Mouse (Mus musculus): ENCODE data around the gene Pfdn6. TPM values are rescaled to one million over a fixed set of nuclear protein-coding genes. Genes with fewer than 3 reads are reported as not detected.
A peak's percentile ranks its signal among the peaks of the same experiment; 100 is the strongest.
"Not testable (repeated sequence)": the region's sequence is repeated elsewhere in the genome, so short reads cannot be mapped to it uniquely, and the experiment has no call there.

Pfdn6 gene
- total RNA-seq, 2 experiments from 2014 or later, result 83.1 to 106 TPM

DNA sequence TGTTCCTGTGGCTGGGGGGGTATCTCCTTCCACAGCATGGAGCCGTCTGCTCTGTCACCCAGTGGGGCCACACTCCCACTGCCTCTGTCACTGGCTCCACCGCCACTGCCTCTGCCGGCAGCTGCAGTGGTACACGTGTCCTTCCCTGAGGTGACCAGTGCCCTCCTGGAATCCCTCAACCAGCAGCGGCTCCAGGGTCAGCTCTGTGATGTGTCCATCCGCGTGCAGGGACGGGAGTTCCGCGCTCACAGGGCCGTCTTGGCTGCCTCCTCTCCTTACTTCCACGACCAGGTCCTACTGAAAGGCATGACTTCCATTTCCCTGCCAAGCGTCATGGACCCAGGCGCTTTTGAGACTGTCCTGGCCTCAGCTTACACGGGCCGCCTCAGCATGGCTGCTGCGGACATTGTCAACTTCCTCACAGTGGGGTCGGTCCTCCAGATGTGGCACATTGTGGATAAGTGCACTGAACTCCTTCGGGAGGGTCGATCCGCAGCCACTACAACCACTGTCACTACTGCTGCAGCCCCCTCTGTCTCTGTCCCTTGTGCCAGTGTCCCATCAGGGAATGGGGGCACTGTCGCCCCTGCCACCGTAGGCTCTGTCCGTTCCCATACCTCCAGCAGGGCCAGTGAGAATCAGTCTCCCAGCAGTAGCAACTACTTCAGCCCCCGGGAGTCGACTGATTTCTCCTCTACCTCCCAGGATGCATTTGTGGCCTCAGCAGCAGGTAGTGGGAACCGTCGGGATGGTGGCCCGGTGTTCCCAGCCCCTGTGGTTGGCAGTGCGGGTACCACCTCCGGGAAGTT lies 23.1 kb downstream of the Pfdn6 start:
- DNase-seq (ENCODE audit: low spot score in 2 of 2), result peak in 1 of 2 experiments; percentile 20

GRCm38 (mm10) chr17:33916294-33916693 lies 23.8 kb downstream of the Pfdn6 start:
- DNase-seq (ENCODE audit: low spot score in 2 of 2), result no peak

DNA sequence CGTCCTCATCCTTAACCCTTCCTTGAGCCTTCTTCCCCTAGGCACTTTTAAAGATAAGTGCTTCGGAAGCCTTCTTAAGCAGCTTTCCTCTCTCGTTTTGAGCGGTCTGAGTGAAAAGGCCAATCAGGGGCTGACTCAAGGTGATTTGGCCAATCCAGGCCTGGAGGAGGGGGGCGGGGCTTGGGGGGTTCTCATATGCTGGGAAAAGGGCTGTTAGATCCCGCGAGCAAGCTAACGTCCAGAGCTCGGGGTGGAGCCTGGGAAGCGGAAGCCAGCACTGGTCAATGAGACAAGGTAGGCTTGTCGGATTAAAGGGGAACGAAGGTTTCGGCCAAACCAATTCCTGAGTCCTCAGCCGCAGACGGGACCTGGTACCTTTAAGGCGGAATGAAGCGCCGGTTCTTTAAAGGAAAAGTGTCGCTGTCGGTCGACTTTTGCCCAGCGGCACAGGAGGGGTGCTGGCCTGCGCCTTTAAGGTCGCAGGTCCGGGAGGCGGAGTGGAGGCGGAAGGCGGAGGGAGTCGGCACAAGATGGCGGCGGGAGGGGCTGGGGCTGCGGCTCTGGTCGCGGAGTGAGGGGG lies 24.4 kb downstream of the Pfdn6 start, which contains the start of the genes Tapbp and Zbtb22:
TSS of gene Tapbp (plus strand) at position 229 of the 580 bp plus-strand sequence.
TSS of gene Zbtb22 (plus strand) at position 234 of the 580 bp plus-strand sequence.
- peak; percentile 93 to 96 for DNase-seq (ENCODE audit: low spot score in 2 of 2)

- DNase-seq (ENCODE audit: low spot score in 2 of 2), result peak in 1 of 2 experiments; percentile 12
These were observed 25.2 kb downstream of the Pfdn6 start for GRCm38 (mm10) chr17:33914969-33915391.

DNA sequence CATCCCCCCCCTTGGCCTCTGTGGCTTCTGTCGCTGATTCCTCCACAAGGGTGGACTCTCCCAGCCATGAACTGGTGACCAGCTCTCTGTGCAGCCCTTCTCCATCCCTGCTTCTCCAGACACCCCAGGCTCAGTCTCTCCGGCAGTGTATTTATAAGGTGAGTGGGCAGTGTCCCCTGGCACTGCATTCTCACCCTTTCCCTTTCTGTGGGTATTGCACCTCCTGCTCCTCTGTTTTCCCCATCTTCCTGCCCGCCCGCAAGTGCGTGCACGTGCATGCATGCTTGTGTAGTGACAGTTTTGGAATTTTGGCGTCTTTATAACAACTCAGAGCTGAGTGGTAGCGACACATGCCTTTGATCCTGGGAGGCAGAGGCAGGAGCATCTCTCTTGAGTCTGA lies 26.2 kb downstream of the Pfdn6 start:
- no peak for DNase-seq (ENCODE audit: low spot score in 2 of 2)

GRCm38 (mm10) chr17:33913264-33913663 lies 26.9 kb downstream of the Pfdn6 start:
- DNase-seq (ENCODE audit: low spot score in 2 of 2), result no peak

- DNase-seq (ENCODE audit: low spot score in 2 of 2), result no peak
These were observed 28.2 kb downstream of the Pfdn6 start for GRCm38 (mm10) chr17:33911813-33912414.

DNA sequence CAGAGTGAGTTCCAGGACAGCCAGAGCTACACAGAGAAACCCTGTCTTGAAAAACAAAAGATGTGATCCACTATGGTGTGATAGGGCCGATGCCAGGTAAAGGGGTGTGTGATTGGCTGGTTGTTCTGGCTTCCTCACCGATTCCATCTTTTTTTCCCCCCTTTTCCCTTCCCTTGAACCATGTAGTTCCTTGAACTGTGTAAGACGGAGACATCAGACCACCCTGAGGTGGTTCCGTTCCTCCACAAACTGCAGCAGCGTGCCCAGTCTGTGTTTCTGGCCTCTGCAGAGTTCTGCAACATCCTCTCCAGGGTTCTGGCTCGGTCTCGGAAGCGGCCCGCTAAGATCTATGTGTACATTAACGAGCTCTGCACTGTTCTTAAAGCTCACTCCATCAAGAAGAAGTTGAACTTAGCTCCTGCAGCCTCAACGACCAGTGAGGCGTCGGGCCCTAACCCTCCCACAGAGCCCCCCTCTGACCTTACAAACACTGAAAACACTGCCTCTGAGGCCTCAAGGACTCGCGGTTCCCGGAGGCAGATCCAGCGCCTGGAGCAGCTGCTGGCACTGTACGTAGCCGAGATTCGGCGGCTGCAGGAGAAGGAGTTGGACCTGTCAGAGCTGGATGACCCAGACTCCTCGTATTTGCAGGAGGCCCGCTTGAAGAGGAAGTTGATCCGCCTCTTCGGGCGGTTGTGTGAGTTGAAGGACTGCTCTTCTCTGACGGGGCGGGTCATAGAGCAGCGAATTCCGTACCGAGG lies 28.9 kb downstream of the Pfdn6 start:
- no peak for DNase-seq (ENCODE audit: low spot score in 2 of 2)

DNA sequence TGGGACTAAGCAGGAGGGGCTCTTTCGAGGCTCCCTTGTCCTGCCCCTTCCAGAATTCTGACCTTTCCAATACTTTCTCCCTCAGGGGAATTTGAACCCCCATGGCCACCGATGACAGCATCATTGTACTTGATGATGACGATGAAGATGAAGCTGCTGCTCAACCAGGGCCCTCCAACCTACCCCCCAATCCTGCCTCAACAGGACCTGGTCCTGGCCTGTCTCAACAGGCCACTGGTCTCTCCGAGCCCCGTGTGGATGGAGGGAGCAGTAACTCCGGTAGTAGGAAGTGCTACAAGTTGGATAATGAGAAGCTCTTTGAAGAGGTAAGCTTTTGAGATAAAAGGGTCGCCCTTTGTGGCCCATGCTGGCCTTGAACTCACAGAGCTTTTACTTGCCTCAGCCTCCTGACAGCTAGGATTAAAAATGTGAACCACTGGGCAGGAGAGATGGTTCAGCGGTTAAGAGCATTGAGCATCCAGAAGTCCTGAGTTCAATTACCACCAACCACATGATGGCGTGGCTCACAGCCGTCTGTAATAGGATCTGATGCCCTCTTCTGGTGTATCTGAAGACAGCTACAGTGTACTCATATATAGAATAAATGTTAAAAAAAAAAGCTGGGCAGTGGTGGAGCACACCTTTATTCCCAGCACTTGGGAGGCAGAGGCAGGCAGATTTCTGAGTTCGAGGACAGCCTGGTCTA lies 29.6 kb downstream of the Pfdn6 start:
- no peak for DNase-seq (ENCODE audit: low spot score in 2 of 2)

- DNase-seq (ENCODE audit: low spot score in 2 of 2), result peak in 1 of 2 experiments; percentile 47
These were observed 30.3 kb downstream of the Pfdn6 start for GRCm38 (mm10) chr17:33909869-33910250.

DNA sequence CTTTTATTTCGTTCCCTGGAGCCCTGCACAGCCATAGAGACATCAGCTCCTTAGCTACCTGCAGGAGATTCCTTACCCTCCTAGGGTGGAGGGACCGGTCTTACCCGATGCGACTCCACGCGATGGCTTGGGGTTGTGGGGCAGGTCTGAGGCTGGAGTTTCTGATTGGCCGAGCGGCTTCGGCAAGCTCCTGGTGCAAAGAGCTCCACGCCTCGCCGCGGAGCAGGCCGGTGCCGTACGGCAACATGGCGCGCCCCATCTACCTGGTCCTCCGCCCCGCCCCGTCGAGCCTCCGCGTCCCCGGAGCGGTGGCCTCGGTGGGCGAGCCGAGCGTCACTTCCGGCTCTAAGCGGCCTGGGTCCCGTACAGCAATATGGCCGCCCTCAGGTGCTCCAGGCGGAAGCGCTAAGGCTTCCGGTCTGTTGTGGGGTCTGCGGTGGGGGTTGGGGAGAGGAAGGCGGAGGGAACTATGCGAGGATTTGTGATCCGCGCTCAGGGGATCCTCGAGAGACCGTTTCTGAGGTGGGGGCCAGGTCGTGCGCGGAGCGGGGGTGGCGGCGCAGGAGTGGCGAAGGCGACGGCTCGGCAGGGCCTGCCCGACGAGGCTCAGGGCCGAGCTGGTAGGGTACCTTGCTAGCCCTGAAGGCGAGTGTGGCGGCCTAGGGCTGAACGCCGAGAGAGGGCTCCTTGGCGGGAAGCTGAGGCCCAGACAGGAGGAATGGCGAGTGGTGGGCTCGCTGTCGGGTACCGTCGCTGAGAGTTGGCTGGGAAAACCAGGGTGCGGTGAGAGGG lies 30.9 kb downstream of the Pfdn6 start, which contains the start of gene Daxx:
TSS of gene Daxx (plus strand) at position 338 of the 792 bp plus-strand sequence.
- peak; percentile 97 to 99 for DNase-seq (ENCODE audit: low spot score in 2 of 2)

DNA sequence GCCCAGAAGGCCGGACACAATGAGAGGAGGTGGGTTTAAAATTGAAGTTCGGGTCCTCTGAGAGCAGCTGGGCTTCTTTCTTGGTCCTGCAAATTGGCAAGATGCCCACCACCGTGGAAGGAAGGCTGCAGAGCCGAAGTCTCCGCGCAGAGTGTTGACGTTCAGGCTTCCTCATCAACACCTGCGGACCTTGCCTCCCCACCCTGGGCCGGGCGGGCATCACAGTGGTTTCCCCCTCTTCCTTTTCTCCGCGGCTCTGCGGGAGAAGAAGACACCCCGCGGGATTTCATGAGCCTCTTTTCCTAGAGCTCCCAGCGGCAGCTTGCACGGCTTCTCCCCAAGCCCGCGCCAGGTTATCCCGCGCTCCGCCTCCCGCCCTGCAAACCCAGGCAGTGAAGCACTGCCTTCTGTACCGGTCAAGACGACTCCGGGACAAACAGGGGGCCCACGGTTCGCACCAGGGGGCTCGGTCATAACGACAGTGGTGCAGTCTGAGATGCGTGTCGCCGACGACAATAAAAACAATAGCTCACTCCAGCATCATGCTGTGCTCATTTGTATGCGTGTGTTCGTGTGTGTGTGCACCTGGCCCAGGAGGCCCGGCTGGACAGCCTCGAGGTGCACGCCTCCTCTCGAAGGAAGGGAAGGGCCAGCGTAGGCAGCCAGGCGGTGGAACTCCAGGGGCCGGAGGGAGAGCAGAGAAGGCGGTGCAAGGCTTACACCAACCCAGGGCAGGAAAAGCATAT lies 31.6 kb downstream of the Pfdn6 start:
- DNase-seq (ENCODE audit: low spot score in 2 of 2), result peak; percentile 61 to 69

DNA sequence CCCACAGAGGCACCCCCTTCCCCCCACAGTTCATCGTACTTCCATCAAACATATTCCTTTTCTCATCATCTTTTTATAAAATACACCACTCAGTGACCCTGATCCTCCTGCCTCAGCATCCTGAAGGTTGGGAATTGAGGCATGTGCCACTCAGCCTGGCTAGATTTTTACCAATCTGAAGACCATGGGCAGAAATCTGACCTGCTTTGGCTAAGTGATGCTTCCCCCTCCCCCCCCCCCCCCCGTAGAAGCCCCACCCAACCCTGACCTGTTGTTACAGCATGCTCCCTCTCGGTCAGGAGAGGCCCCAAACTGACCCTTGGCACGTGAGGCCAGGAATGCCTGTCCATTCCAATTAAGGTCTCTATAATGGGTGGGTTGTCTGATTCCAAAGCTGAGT lies 35.3 kb downstream of the Pfdn6 start, which contains the start of gene Platr17:
TSS of gene Platr17 (plus strand) at position 301 of the 400 bp plus-strand sequence.
- DNase-seq (ENCODE audit: low spot score in 2 of 2), result not testable (repeated sequence)

GRCm38 (mm10) chr17:33903911-33904651 lies 36.1 kb downstream of the Pfdn6 start:
- DNase-seq (ENCODE audit: low spot score in 2 of 2), result not testable (repeated sequence)

- no peak for DNase-seq (ENCODE audit: low spot score in 2 of 2)
These were observed 37.7 kb downstream of the Pfdn6 start for GRCm38 (mm10) chr17:33902491-33902890.

- no peak for DNase-seq (ENCODE audit: low spot score in 2 of 2)
These were observed 38.1 kb downstream of the Pfdn6 start for GRCm38 (mm10) chr17:33902079-33902478.

- DNase-seq (ENCODE audit: low spot score in 2 of 2), result no peak
These were observed 38.5 kb downstream of the Pfdn6 start for GRCm38 (mm10) chr17:33901653-33902052.

DNA sequence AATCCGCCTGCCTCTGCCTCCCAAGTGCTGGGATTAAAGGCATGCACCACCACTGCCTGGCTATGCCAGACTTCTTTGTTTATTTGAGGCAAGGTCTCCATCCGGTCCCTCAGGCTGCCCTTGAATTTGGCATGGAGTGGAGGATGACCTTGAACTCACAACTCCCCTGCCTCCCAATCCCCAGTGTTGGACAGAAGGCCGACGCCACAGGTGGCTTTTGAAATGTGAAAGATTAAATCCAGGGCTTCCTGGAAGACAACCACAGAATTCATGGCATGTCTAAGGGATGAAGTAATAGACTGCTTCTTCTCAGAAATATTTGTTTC lies 39.2 kb downstream of the Pfdn6 start:
- no peak for DNase-seq (ENCODE audit: low spot score in 2 of 2)
